Mouse (Mus musculus) ES-E14 (cell line): ENCODE data around the gene Inpp5k. TPM values are rescaled to one million over a fixed set of nuclear protein-coding genes. Genes with fewer than 3 reads are reported as not detected.

Experiments
- DNase-seq: peaks from one replicate; pipeline ENCODE4 v3.0.0-alpha.2; 2013; ENCODE audit warnings: low read depth, low spot score
- H3K27ac ChIP-seq: 2 replicates; pipeline ENCODE4 v1.5.1; 2012; ENCODE audit warnings: low read depth, mild to moderate bottlenecking, low read length, moderate library complexity, mixed read lengths; ENCODE audit not compliant: poor library complexity, insufficient read depth, severe bottlenecking
- H3K36me3 ChIP-seq: 2 replicates; pipeline ENCODE4 v1.6.1; 2012; ENCODE audit warnings: mild to moderate bottlenecking, low read length, moderate library complexity, mixed read lengths; ENCODE audit not compliant: control insufficient read depth, poor library complexity, insufficient read depth, severe bottlenecking
- H3K4me1 ChIP-seq, 2 experiments: fragments of 150-350 bp in 1 of 2; sonication (generic) in 1 of 2; 2 replicates each; pipeline ENCODE4 v1.6.1; 2012; ENCODE audit warnings: low read length in 2 of 2, mild to moderate bottlenecking in 1 of 2, mixed read lengths in 1 of 2; ENCODE audit not compliant: control insufficient read depth in 2 of 2, insufficient read depth in 2 of 2, poor library complexity in 1 of 2
- H3K4me3 ChIP-seq, 2 experiments: fragments of 150-350 bp in 1 of 2; sonication (generic) in 1 of 2; 2 replicates each; pipeline ENCODE4 v1.5.1; 2012; ENCODE audit warnings: low read length in 2 of 2, low read depth in 1 of 2, mild to moderate bottlenecking in 1 of 2, mixed read lengths in 1 of 2; ENCODE audit not compliant: insufficient read depth in 1 of 2, poor library complexity in 1 of 2, severe bottlenecking in 1 of 2
- H3K9ac ChIP-seq: 2 replicates; pipeline ENCODE4 v1.6.1; 2012; ENCODE audit warnings: low read depth, mild to moderate bottlenecking, low read length, mixed read lengths; ENCODE audit not compliant: poor library complexity, insufficient read depth, severe bottlenecking
- H3K9me3 ChIP-seq: fragments of 150-350 bp; sonication (generic); 2 replicates; pipeline ENCODE4 v1.6.1; 2012; ENCODE audit warnings: low read depth, mild to moderate bottlenecking, low read length; ENCODE audit not compliant: control insufficient read depth, insufficient read depth
- CHD2 ChIP-seq: IDR thresholded peaks from 2 replicates; pipeline ENCODE4 v1.6.1; 2014; ENCODE audit warnings: mild to moderate bottlenecking, low read depth, low read length, inconsistent platforms
- HCFC1 ChIP-seq: IDR thresholded peaks from 2 replicates; pipeline ENCODE4 v1.6.1; 2012; ENCODE audit warnings: low read length, inconsistent platforms, borderline replicate concordance; ENCODE audit not compliant: insufficient read depth
- MAFK ChIP-seq: IDR thresholded peaks from 2 replicates; pipeline ENCODE4 v1.6.1; 2014; ENCODE audit warnings: mild to moderate bottlenecking, low read depth, low read length, inconsistent platforms; ENCODE audit not compliant: insufficient read depth
- ZC3H11A ChIP-seq: IDR thresholded peaks from 2 replicates; pipeline ENCODE4 v1.6.1; 2012; ENCODE audit warnings: low read depth, mild to moderate bottlenecking, inconsistent platforms, low read length, borderline replicate concordance
- ZNF384 ChIP-seq: IDR thresholded peaks from 2 replicates; pipeline ENCODE4 v1.6.1; 2012; ENCODE audit warnings: low read depth, low read length, inconsistent platforms
- in situ Hi-C, 2 experiments: fragments of 600-800 bp; cut with MboI; formaldehyde crosslinking; loops; one replicate each; pipeline ENCODE4 v1.15.1; 2025; ENCODE audit warnings: low sequenced_read_pairs in 2 of 2, inconsistent platforms in 1 of 2; ENCODE audit not compliant: unreplicated experiment in 2 of 2
- total RNA-seq: library from RNA; depleted of rRNA; stranded (reverse); fragments of 300-350 nt; gene quantifications from 2 replicates; pipeline ENCODE4 v1.2.3, GENCODE M21; 2012

Gene Inpp5k
- total RNA-seq, 1 experiment: 12.2 TPM

DNA sequence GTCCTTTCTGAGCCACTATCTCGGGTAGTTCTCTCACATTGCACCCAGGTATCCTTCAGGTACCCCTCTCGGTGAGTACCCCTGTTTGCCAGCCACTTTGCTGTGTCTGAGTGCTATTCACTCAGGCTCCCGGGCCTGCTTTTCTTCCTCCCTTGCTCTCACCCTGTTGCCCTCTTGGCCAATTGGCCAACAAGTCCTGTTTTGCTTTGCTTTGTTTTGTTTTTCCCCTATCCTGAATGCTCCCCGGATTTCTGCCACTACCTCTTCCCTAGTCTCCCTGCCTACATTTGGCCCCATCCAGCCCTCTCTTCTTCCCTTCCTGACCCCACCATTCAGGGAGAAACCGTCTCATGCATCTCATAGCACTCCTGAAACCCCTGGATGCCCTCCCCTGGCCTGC lies 44.8 kb upstream of the Inpp5k start:
- TF ChIP-seq ZC3H11A (no peak), HCFC1 (no peak), CHD2 (no peak), ZNF384 (no peak)
- no peak overlapping the region for H3K9ac ChIP-seq
- no peak for DNase-seq
- H3K4me3 ChIP-seq: no peak overlapping the region
- H3K27ac ChIP-seq: no peak overlapping the region
- no peaks in the 10 kb centered on the region for H3K9me3 ChIP-seq
- peaks cover 3% of the 10 kb centered on the region; the same call in 1 of the 2 replicates for H3K36me3 ChIP-seq
- peaks cover 0 to 12% of the 10 kb centered on the region in 2 experiments; a peak in 2 of 4 replicates for H3K4me1 ChIP-seq
- in situ Hi-C loops: no loop called here

DNA sequence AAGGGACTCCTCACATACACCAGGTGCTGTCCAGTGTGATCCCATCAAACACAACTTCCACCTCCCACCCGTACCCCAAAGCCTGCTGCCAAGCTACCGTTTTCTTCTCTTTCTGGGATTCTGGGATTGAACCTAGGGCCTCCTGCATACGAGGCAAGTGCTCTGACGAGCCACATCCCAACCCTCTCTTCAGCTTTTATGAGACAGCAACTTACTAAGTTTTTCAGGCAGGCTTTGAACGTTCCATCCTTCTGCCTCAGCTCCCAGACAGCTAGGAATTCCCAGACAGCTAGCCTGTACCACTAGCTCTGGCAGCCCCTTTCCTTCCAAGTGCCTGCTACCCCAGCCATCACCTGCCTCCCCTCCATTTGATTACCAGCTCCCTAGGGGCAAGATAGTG lies 43.8 kb upstream of the Inpp5k start:
- H3K9me3 ChIP-seq: no peaks in the 10 kb centered on the region
- peaks cover 3% of the 10 kb centered on the region; the same call in 1 of the 2 replicates for H3K36me3 ChIP-seq
- H3K4me3 ChIP-seq: no peak overlapping the region
- TF ChIP-seq HCFC1 (no peak), ZC3H11A (no peak), CHD2 (no peak), ZNF384 (no peak), MAFK (no peak)
- H3K9ac ChIP-seq: no peak overlapping the region
- peaks cover 0 to 12% of the 10 kb centered on the region in 2 experiments; a peak in 2 of 4 replicates for H3K4me1 ChIP-seq
- in situ Hi-C loops: no loop called here
- no peak overlapping the region for H3K27ac ChIP-seq
- no peak for DNase-seq

DNA sequence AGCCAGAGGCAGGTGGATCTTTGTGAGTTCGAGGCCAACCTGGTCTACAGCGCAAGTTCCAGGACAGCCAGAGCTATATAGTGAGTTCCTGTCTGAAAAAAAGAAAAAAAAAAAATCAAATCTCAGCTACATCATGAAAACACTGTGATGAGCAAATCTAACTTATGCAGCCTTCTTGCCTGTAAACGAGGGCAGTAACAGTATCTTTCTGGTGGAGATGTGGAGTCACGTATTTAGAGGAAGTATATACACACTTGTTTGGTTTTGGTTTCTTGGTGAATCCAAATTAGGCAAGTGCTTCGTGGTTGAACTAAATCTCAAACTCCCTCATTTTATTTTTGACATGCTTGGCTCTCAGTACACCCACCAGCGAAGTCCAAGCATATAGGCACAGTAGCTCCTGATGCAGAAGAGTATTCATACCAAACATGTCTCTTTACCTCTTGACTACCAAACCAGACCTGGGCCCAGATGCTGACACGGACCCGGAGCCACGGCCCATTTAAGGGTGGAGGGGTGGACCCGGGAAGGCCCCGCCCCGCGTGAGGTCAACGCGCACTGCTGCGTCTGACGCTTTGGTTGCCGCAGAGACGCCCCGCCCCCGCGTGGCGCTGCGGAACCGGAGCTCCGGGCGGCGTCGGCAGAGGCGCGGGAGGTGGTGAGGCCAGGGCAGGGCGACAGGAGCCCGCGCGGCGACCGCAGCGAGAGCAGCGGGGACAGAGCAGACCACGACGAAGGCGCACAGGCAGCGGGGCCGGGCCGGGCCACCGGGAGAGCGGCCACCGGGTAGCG lies 43.1 kb upstream of the Inpp5k start, which contains the start of gene Pitpna:
Pitpna (plus strand) TSS at position 605 of the 792 bp plus-strand sequence.
- Histone ChIP-seq H3K4me1 (peaks cover 0 to 12% of the 10 kb centered on the region in 2 experiments; a peak in 2 of 4 replicates), H3K9ac (peak within 1 kb of the TSS; percentile 83), H3K9me3 (no peaks in the 10 kb centered on the region), H3K36me3 (peaks cover 3% of the 10 kb centered on the region; the same call in 1 of the 2 replicates), H3K4me3 (peak within 1 kb of the TSS; percentile 83 to 96), H3K27ac (peak within 1 kb of the TSS; percentile 2; the same call in 1 of the 2 replicates)
- DNase-seq: peak; percentile 79
- in situ Hi-C loops: no loop called here
- TF ChIP-seq HCFC1: no peak
- TF ChIP-seq MAFK: no peak
- TF ChIP-seq ZNF384: no peak
- no peak for TF ChIP-seq CHD2
- no peak for TF ChIP-seq ZC3H11A

DNA sequence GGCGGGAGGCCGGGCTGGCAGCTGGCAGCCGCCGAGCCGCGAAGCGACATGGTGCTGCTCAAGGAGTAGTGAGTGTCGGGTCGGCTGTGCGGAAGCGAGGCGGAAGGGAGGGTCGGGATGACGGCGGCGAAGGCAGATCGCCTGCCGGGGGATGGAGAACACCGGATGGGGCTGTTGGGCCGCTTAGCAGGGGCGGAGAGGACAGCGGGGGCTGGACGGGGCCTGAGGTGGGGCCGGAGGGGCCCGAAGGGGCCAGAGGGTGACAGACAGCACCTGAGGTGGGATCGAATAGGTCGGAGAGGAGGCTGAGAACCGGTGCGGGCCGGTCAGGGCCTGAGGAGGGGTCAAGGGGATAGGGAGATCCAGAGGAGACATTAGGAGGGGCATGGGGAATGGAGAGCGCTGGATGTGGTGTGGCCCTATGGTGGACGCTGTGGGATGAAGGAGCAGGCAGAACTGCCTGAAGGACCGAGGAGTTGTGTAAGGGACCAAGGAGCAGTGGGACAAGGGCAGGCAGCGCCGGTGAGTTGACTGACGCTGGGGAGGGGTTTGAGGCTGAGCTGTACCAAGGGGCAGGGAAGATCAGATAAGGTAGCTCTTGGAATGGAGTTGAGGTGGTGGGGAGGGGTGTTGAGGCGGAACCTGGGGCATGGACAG lies 42.4 kb upstream of the Inpp5k start:
- in situ Hi-C loops: no loop called here
- H3K9ac ChIP-seq: peak overlapping the region; percentile 83
- H3K4me3 ChIP-seq: peak overlapping the region; percentile 83 to 96
- TF ChIP-seq CHD2: no peak
- TF ChIP-seq ZC3H11A: no peak
- no peak for TF ChIP-seq ZNF384
- TF ChIP-seq HCFC1: no peak
- TF ChIP-seq MAFK: no peak
- peak; percentile 27 for DNase-seq
- H3K9me3 ChIP-seq: no peaks in the 10 kb centered on the region
- H3K36me3 ChIP-seq: peaks cover 3% of the 10 kb centered on the region; the same call in 1 of the 2 replicates
- H3K27ac ChIP-seq: peak overlapping the region; percentile 2; the same call in 1 of the 2 replicates
- peaks cover 0 to 12% of the 10 kb centered on the region in 2 experiments; a peak in 2 of 4 replicates for H3K4me1 ChIP-seq
